Mouse (Mus musculus) spleen, adult 2 months (tissue): Measurements from ENCODE around the gene Col4a6.

ENCODE experiments used
- CTCF ChIP-seq: fragments of 200-500 bp; IDR thresholded peaks from 2 replicates; pipeline ENCODE4 v1.5.1; 2011; ENCODE audit warnings: mild to moderate bottlenecking, inconsistent platforms; ENCODE audit not compliant: insufficient read depth, insufficient read length, insufficient replicate concordance; ENCODE audit errors: extremely low read depth
- POLR2A ChIP-seq: fragments of 200-500 bp; IDR thresholded peaks from 2 replicates; pipeline ENCODE4 v1.6.1; 2011; ENCODE audit warnings: low read depth, low read length, inconsistent platforms

- TF ChIP-seq CTCF, result no peak
- no peak for TF ChIP-seq POLR2A
These were observed 315.7 kb downstream of the Col4a6 start for GRCm38 (mm10) chrX:141158160-141158559.
